Mouse (Mus musculus) midbrain, embryonic 12.5 days (tissue): ENCODE measurements at regions not wholly inside any gene's neighbourhood (a gene's known extent, or its start where the extent isn't known, plus 50 kb on each side); places are given as distances from the start of the nearest gene placed in this dataset.
A peak's percentile ranks its signal among the peaks of the same experiment; 100 is the strongest.

Experiments used
- ATAC-seq: fragments of 200-750 bp; cut with Nextera tagmentation; 2 replicates; pipeline ENCODE4 v1.8.0; 2017; ENCODE audit warnings: low read depth, moderate TSS enrichment, moderate library complexity; ENCODE audit not compliant: low FRiP score
- H3K27ac ChIP-seq: fragments of 300-500 bp; sonication (generic); replicated peaks from 2 replicates; pipeline ENCODE4 v1.5.1; 2016; ENCODE audit warnings: mild to moderate bottlenecking
- H3K27me3 ChIP-seq: fragments of 300-500 bp; sonication (generic); 2 replicates; pipeline ENCODE4 v1.6.1; 2016; ENCODE audit warnings: mild to moderate bottlenecking
- H3K36me3 ChIP-seq: fragments of 300-500 bp; sonication (generic); 2 replicates; pipeline ENCODE4 v1.6.1; 2016
- H3K4me1 ChIP-seq: fragments of 300-500 bp; sonication (generic); 2 replicates; pipeline ENCODE4 v1.6.1; 2016
- H3K4me2 ChIP-seq: fragments of 300-500 bp; sonication (generic); replicated peaks from 2 replicates; pipeline ENCODE4 v1.6.1; 2016; ENCODE audit warnings: mild to moderate bottlenecking, moderate library complexity
- H3K4me3 ChIP-seq: fragments of 300-500 bp; sonication (generic); 2 replicates; pipeline ENCODE4 v1.5.1; 2016; ENCODE audit warnings: mild to moderate bottlenecking
- H3K9ac ChIP-seq: fragments of 300-500 bp; sonication (generic); replicated peaks from 2 replicates; pipeline ENCODE4 v1.6.1; 2016; ENCODE audit warnings: mild to moderate bottlenecking, moderate library complexity
- H3K9me3 ChIP-seq: fragments of 300-500 bp; sonication (generic); 2 replicates; pipeline ENCODE4 v1.6.1; 2016; ENCODE audit warnings: mild to moderate bottlenecking
- WGBS: fragments of 180-500 bp; shearing (Covaris S2); methylation state at CpG from one replicate; pipeline ENCODE4 v1.1.7; 2016; 5-methylcytosine and 5-hydroxymethylcytosine counted together

DNA sequence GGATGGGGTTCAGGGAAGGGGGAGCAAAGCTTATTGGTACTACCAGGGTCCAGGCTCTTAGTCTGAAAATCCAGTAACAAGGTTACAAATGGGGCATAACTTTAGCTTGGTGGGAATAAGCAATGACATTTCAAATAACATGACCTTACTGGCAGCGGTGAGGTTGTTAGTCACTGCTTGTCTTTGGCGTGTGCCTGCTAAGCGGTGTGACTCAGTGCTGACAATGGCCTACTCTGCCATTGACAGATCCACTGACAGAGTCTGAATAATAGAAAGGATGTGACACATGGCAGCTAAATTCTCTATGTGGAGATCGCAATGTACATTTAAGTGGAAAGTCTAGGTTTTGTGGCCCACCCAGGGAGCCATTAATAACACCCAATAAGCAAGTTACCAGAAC, 61.5 kb upstream of the Rxfp2 start:
- Histone ChIP-seq H3K4me2 (no peak overlapping the region), H3K27me3 (no peaks in the 10 kb centered on the region), H3K36me3 (no peaks in the 10 kb centered on the region), H3K27ac (no peak overlapping the region), H3K9ac (no peak overlapping the region), H3K4me1 (no peaks in the 10 kb centered on the region), H3K9me3 (no peaks in the 10 kb centered on the region), H3K4me3 (no peak overlapping the region)
- no peak for ATAC-seq
- WGBS: 85% methylated on average over 4 of the region's 4 CpGs

- Histone ChIP-seq H3K36me3 (no peaks in the 10 kb centered on the region), H3K27me3 (no peaks in the 10 kb centered on the region), H3K4me2 (no peak overlapping the region), H3K9ac (no peak overlapping the region), H3K4me3 (no peak overlapping the region), H3K27ac (no peak overlapping the region), H3K4me1 (peaks cover 9% of the 10 kb centered on the region), H3K9me3 (no peaks in the 10 kb centered on the region)
- ATAC-seq: no peak
- WGBS: 95% methylated on average over 11 of the region's 11 CpGs
Measured at GRCm38 (mm10) chr5:149961178-149961577, 57.3 kb upstream of the Rxfp2 start.

DNA sequence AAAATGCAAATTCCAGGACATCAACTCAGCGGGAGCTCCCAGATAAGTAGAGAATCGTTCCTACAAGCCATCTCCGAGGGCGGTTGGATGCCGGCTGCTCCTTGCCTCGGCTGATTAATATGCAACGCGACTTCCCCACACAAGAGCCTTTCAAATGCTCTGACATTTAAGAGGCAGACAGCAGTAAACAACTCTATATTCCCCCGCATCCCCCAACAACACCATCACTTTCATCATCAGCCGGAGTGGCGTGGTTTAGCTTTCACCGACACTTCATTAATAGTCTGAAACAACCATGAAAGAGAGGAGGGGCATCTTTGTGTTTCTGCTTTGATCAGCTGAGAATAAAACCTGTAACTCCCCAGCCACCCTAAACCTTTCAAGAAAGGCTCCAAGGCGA, 53.7 kb upstream of the Rxfp2 start:
- peaks cover 9% of the 10 kb centered on the region for H3K4me1 ChIP-seq
- peak; percentile 49; the same call in 1 of the 2 replicates for ATAC-seq
- H3K36me3 ChIP-seq: no peaks in the 10 kb centered on the region
- WGBS: 10% methylated on average over 13 of the region's 13 CpGs
- H3K4me2 ChIP-seq: peak overlapping the region; percentile 37
- H3K4me3 ChIP-seq: 0 out of 2 replicates have a peak overlapping the region, but pooled peaks have one; percentile 5
- H3K27ac ChIP-seq: no peak overlapping the region
- H3K9ac ChIP-seq: no peak overlapping the region
- no peaks in the 10 kb centered on the region for H3K9me3 ChIP-seq
- no peaks in the 10 kb centered on the region for H3K27me3 ChIP-seq
